Mouse (Mus musculus) kidney, adult 2 months (tissue): ENCODE data around the gene Kbtbd12.

Experiments
- CTCF ChIP-seq: fragments of 200-500 bp; conservative IDR thresholded peaks from 2 replicates; pipeline ENCODE4 v1.5.1; 2011; ENCODE audit warnings: low read depth, mild to moderate bottlenecking, control low read depth, low read length, moderate library complexity, mixed read lengths; ENCODE audit not compliant: insufficient read depth, insufficient read length
- POLR2A ChIP-seq: fragments of 200-500 bp; IDR thresholded peaks from one replicate; pipeline ENCODE4 v1.6.1; 2011; ENCODE audit warnings: low read depth, low read length, control low read depth

- TF ChIP-seq POLR2A (no peak), CTCF (no peak)
Measured at GRCm38 (mm10) chr6:88590231-88590630, 47.5 kb downstream of the Kbtbd12 start.
